Mouse (Mus musculus) E14TG2a.4 (cell line): ENCODE measurements around the gene Sema5b.

Experiments
- CTCF ChIP-seq: conservative IDR thresholded peaks from 2 replicates; pipeline ENCODE4 v1.5.1; 2014; ENCODE audit warnings: low read length
- POU5F1 ChIP-seq: IDR thresholded peaks from 2 replicates; pipeline ENCODE4 v1.6.1; 2014; ENCODE audit warnings: low read length, borderline replicate concordance

GRCm38 (mm10) chr16:35686491-35686890 lies 145.5 kb downstream of the Sema5b start:
- TF ChIP-seq CTCF (no peak), POU5F1 (no peak)
